Mouse (Mus musculus) forebrain, embryonic 14.5 days (tissue): Measurements from ENCODE around the gene Lefty2. TPM values are rescaled to one million over a fixed set of nuclear protein-coding genes. Genes with fewer than 3 reads are reported as not detected.
A peak's percentile ranks its signal among the peaks of the same experiment; 100 is the strongest.

ENCODE experiments used
- ATAC-seq: fragments of 200-750 bp; cut with Nextera tagmentation; 2 replicates; pipeline ENCODE4 v1.8.0; 2017; ENCODE audit warnings: mild to moderate bottlenecking, moderate library complexity
- DNase-seq: peaks from one replicate; pipeline ENCODE4 v3.0.0-alpha.2; 2015; ENCODE audit warnings: low spot score
- H3K27ac ChIP-seq: fragments of 300-500 bp; sonication (generic); 2 replicates; pipeline ENCODE4 v1.5.1; 2014; ENCODE audit warnings: low read depth, mild to moderate bottlenecking, control low read depth, low read length, moderate library complexity
- H3K27me3 ChIP-seq: fragments of 300-500 bp; sonication (generic); replicated peaks from 2 replicates; pipeline ENCODE4 v1.6.1; 2014; ENCODE audit warnings: low read length, control low read depth, mixed read lengths; ENCODE audit not compliant: control insufficient read depth, insufficient read depth
- H3K36me3 ChIP-seq: fragments of 300-500 bp; sonication (generic); 2 replicates; pipeline ENCODE4 v1.6.1; 2014; ENCODE audit warnings: low read length, control low read depth; ENCODE audit not compliant: control insufficient read depth, insufficient read depth
- H3K4me1 ChIP-seq: fragments of 300-500 bp; sonication (generic); 2 replicates; pipeline ENCODE4 v1.6.1; 2014; ENCODE audit warnings: antibody characterized with exemption, low read length, control low read depth; ENCODE audit not compliant: control insufficient read depth, insufficient read depth
- H3K4me2 ChIP-seq: fragments of 300-500 bp; sonication (generic); 2 replicates; pipeline ENCODE4 v1.6.1; 2014; ENCODE audit warnings: mild to moderate bottlenecking, control low read depth, low read length
- H3K4me3 ChIP-seq: fragments of 300-500 bp; sonication (generic); 2 replicates; pipeline ENCODE4 v1.5.1; 2014; ENCODE audit warnings: low read depth, low read length, control low read depth
- H3K9ac ChIP-seq: fragments of 300-500 bp; sonication (generic); 2 replicates; pipeline ENCODE4 v1.6.1; 2014; ENCODE audit warnings: mild to moderate bottlenecking, low read length, control low read depth, moderate library complexity
- H3K9me3 ChIP-seq: fragments of 300-500 bp; sonication (generic); replicated peaks from 2 replicates; pipeline ENCODE4 v1.6.1; 2016; ENCODE audit warnings: low read length, control low read depth, mixed read lengths; ENCODE audit not compliant: control insufficient read depth
- WGBS: fragments of 180-500 bp; shearing (Covaris S2); extraction: QIAGEN DNeasy Blood & Tissue Kit; methylation state at CpG from one replicate; pipeline ENCODE4 v1.1.7; 2014; 5-methylcytosine and 5-hydroxymethylcytosine counted together
- polyA plus RNA-seq: library from polyadenylated mRNA; unstranded; fragments of >200 nt; fragmentation: Nextera tagmentation; extraction: Ambion mirVana; gene quantifications from 2 replicates; pipeline ENCODE4 v1.2.1, GENCODE M21; 2014

Lefty2 gene
- 2.4 and 2.5 TPM in 2 replicates for polyA plus RNA-seq

DNA sequence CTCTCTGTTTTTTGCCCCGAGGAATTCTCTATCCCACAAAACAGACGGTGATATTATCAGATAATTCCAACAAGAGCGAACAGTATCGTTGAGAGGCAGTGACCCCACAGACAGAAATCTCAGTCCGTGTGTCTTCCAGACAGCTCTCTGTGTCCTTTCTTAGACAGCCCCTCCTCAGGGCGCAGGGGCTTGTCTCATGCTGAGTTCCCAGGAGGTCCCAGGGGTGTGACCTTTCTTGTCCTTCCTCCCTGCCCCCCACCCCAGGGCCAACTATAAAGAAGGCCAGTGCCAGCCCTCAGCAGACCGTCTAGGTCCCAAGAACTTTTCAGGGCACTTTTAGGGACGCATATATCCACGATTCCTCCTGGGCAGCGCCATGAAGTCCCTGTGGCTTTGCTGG lies at the start of gene Lefty2:
Gene Lefty2 (plus strand): TSS at position 301 of the 400 bp plus-strand sequence.
- no peak within 1 kb of the TSS for H3K4me3 ChIP-seq
- 72% methylated on average over 10 of the region's 10 CpGs for WGBS
- H3K4me2 ChIP-seq = no peak within 1 kb of the TSS

DNA sequence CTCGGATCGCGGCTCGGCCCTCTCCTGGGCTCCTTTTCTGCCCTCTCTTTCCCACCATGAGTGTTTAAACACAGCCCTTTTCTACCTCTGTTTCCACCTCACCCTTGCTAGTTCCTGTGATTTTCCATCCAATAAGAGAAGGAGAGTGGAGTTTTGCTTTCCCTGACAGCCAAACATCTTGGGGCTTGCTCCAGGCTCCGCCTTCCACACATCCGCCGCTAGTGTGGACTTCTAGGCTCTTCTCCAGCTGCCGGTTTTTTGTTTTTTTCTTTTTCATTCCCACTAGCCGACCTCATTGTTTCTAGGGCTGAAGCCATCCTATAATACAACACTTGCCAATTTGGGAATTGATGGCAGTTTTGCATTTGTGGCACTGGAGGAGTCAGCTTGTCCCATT lies 44.8 kb upstream of the Lefty2 start:
- Histone ChIP-seq H3K36me3 (no peaks in the 10 kb centered on the region), H3K4me1 (peaks cover 33% of the 10 kb centered on the region), H3K9ac (peak overlapping the region; percentile 66), H3K27me3 (no peaks in the 10 kb centered on the region), H3K27ac (peak overlapping the region; percentile 97), H3K4me2 (peak overlapping the region; percentile 71), H3K9me3 (no peaks in the 10 kb centered on the region), H3K4me3 (peak overlapping the region; percentile 29)
- ATAC-seq (peak; percentile 62), DNase-seq (peak; percentile 93)
- under 1% methylated on average over 9 of the region's 9 CpGs for WGBS

More for the DNA sequence above, at the start of gene Lefty2:
- ATAC-seq (no peak), DNase-seq (no peak)
- no peak within 1 kb of the TSS for H3K27ac ChIP-seq
- H3K9ac ChIP-seq = no peak within 1 kb of the TSS
- no peaks in the 10 kb centered on the region for H3K36me3 ChIP-seq
- peaks cover 10% of the 10 kb centered on the region; the same call in 1 of the 2 replicates for H3K27me3 ChIP-seq
- no peaks in the 10 kb centered on the region for H3K9me3 ChIP-seq
- H3K4me1 ChIP-seq = peaks cover 6% of the 10 kb centered on the region; the same call in 1 of the 2 replicates

DNA sequence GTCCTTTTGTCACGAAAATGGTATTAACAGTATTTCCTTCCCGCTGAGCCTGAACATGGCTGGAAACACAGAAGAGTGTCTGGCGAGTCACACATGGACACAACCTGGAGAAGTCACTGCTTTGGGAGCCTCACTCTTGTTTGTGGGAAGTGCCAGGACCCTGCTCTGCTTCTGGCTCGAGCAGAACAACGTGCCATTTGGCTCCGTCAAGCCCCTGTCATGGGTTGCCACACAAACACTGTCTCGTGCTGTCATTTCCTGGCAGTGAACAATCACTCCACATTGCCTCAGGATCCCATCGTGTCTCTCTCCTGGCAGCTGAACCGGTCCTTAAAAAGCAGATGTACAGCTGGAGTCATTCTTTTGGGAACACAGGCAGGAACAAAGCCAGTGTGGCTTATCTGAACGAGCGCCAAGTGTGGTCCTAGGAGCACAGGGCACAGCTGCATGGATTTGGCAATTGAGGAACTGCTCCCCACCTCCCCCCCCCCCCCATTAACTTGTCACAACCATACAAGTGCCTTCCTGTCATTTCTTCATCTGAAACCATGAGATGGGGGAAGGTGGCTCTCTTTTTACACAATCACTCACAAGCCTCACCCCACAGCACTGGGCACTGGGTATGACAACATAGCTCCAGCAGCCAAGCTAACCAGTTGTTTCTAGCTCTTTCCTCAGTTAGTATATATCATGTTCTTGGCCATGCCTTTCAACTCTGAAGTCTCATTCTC lies 44.2 kb upstream of the Lefty2 start:
- Histone ChIP-seq H3K27me3 (no peaks in the 10 kb centered on the region), H3K4me1 (peaks cover 33% of the 10 kb centered on the region), H3K9me3 (no peaks in the 10 kb centered on the region), H3K36me3 (no peaks in the 10 kb centered on the region), H3K4me3 (peak overlapping the region; percentile 29), H3K27ac (peak overlapping the region; percentile 97), H3K4me2 (peak overlapping the region; percentile 71), H3K9ac (peak overlapping the region; percentile 66)
- peak; percentile 30 for ATAC-seq
- peak; percentile 84 for DNase-seq
- 7% methylated on average over 11 of the region's 11 CpGs for WGBS

DNA sequence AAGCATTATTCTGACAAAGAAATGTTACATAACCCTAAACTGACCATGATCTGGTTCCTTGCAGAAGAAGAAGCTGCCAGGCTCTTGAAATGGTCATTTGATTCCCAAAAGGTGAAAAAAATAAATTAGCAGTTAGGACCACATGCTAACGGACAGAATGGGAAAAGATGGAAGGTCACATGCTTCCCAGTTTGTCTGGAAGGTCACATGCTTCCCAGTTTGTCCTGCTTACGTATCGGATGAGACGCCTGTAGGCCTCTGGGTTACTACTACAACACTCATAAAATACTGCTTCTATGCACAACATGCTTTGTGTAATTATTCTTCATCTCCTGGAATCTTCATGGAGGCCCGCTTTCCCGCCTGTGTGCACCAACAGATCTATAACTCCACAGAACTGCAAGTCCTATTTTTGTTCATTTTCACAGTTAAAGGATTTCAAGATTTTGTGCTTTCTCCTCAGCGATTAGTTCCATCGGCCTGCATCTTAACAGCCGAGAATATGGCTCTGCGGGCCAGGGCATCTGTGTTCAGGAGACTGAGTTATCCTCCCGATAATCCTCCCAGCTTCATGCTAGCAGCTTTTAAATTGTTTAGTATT lies 43.1 kb upstream of the Lefty2 start:
- no peaks in the 10 kb centered on the region for H3K9me3 ChIP-seq
- peak overlapping the region; percentile 98 for H3K27ac ChIP-seq
- no peaks in the 10 kb centered on the region for H3K36me3 ChIP-seq
- peak overlapping the region; percentile 68 for H3K4me3 ChIP-seq
- peak overlapping the region; percentile 81 for H3K9ac ChIP-seq
- H3K4me1 ChIP-seq = peaks cover 33% of the 10 kb centered on the region
- peak overlapping the region; percentile 81 for H3K4me2 ChIP-seq
- 37% methylated on average over 11 of the region's 11 CpGs for WGBS
- DNase-seq (peak; percentile 35), ATAC-seq (no peak)
- H3K27me3 ChIP-seq = no peaks in the 10 kb centered on the region

DNA sequence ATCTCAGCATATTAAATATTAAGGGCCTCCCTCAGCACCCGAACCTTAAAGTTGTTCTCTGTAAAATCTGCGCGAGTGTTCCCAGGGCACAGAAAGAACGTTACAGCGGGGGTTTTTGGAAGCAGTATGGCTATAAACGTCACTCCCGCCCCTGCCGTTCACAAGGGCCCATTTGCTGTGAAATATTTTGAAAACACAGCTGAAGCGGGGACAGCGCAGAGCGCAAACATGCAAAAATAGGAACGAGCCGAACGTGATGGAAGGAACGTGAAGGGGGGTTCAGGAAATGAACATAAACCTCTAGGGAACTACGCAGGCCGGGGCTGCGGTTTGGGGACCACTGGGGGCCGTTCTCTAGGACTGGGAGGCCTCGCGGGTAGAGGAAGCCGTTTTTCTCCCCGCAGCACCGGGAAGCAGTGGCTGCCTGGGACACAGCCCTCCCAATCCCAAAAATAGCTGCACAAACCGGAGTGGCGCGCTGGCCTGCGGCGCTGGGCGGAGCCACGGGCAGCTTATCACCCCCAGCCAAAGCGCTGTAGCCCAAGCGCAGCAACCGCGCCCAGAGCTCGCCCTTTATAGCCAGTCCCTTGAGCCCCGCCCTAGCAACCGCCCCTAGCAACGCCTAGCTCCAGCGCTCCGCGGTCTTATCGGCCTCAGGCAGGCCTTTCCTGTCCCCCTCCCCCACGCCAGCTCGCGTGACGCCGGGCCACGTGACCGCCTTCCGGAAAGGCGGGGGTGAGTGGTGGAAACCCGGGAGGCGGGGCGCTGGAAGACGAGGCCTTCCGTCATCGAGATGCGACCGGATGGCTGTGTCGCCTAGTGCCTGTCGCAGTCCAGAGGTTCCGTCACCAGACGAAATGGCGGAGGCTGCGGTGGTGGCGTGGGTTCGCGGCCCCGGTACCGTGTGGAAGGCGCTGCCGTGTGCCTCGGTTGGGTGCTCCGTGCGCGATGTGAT lies 42.3 kb upstream of the Lefty2 start, which contains the start of gene Sde2:
Gene Sde2 (plus strand): TSS at position 812 of the 955 bp plus-strand sequence.
- H3K36me3 ChIP-seq = peaks cover 1% of the 10 kb centered on the region; the same call in 1 of the 2 replicates
- peak within 1 kb of the TSS; percentile 81 for H3K4me2 ChIP-seq
- H3K4me1 ChIP-seq = peaks cover 33% of the 10 kb centered on the region
- H3K27me3 ChIP-seq = no peaks in the 10 kb centered on the region
- under 1% methylated on average over 77 of the region's 77 CpGs for WGBS
- H3K9ac ChIP-seq = peak within 1 kb of the TSS; percentile 81
- DNase-seq = peak; percentile 100
- H3K9me3 ChIP-seq = no peaks in the 10 kb centered on the region
- H3K4me3 ChIP-seq = peak within 1 kb of the TSS; percentile 68
- peak within 1 kb of the TSS; percentile 98 for H3K27ac ChIP-seq
- ATAC-seq = peak; percentile 97

DNA sequence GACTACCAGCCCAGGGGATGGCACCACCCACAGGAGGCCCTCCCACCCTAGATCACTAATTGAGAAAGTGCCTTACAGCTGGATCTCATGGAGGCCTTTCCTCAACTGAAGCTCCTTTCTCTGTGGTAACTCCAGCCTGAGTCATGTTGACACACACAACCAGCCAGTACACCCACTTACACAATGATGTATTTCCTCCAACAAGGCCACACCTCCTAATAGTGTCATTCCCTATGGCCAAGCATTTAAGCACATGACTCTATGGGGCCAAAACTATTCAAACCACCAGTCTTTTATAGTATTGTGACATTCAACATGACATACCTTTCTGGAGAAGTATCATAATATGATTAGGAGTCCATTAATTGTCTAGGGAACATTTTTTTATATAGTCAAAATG lies 34.1 kb upstream of the Lefty2 start:
- Histone ChIP-seq H3K27ac (no peak overlapping the region), H3K4me1 (no peaks in the 10 kb centered on the region), H3K27me3 (no peaks in the 10 kb centered on the region), H3K36me3 (peaks cover 73% of the 10 kb centered on the region), H3K9ac (no peak overlapping the region), H3K9me3 (no peaks in the 10 kb centered on the region), H3K4me2 (no peak overlapping the region), H3K4me3 (no peak overlapping the region)
- DNase-seq = no peak
- ATAC-seq = no peak

DNA sequence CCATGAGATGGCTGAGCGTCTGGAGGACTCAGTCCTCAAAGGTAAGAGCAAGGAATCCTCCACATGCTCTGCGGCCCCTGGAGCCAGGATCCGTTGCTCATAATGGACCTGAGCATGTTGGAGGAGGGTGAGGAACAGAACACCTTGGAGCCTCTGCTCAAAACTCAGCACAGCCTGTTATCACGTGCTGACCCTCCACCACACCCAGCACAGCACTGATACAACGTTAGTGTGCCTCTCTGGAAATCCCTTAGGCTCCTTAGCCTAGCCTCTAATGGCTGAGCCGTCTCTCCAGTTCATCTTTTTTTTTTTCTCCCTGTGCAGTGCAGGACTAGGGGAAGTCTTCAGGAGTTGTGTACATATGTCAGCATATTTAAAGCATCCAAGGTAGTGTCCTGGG lies 32.9 kb upstream of the Lefty2 start:
- ATAC-seq (no peak), DNase-seq (no peak)
- H3K4me3 ChIP-seq = no peak overlapping the region
- peaks cover 80% of the 10 kb centered on the region for H3K36me3 ChIP-seq
- H3K9me3 ChIP-seq = no peaks in the 10 kb centered on the region
- no peak overlapping the region for H3K9ac ChIP-seq
- no peaks in the 10 kb centered on the region for H3K27me3 ChIP-seq
- H3K4me2 ChIP-seq = no peak overlapping the region
- H3K4me1 ChIP-seq = no peaks in the 10 kb centered on the region
- WGBS = 84% methylated on average over 6 of the region's 6 CpGs
- no peak overlapping the region for H3K27ac ChIP-seq

DNA sequence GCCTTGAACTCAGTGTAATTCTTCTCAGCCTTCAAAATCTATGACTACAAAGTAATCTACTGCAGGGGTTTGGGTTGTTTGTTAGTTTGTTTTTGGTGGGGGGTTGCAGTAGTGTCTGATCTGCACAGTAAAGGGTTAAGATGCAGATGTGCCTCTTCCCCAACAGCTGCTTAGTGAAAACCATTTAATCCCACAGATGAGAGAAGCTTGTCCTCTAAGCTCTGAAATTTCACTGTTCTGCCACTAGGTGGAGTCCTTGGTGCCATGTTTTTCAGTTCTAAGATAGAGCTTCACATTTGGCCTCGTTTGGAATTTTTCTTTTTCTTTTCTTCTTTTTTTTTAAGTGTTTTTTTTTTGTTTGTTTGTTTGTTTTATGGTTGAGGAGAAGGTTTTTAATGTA lies 29.3 kb upstream of the Lefty2 start:
- H3K9ac ChIP-seq = no peak overlapping the region
- no peak overlapping the region for H3K27ac ChIP-seq
- no peaks in the 10 kb centered on the region for H3K27me3 ChIP-seq
- H3K36me3 ChIP-seq = peaks cover 85% of the 10 kb centered on the region
- peak; percentile 73 for DNase-seq
- H3K4me1 ChIP-seq = no peaks in the 10 kb centered on the region
- peak; percentile 29; the same call in 1 of the 2 replicates for ATAC-seq
- no peaks in the 10 kb centered on the region for H3K9me3 ChIP-seq
- no peak overlapping the region for H3K4me2 ChIP-seq
- H3K4me3 ChIP-seq = no peak overlapping the region
- 6% methylated on average over 1 of the region's 1 CpGs for WGBS
